Mouse (Mus musculus): ENCODE measurements around the gene Slc35f3. TPM values are rescaled to one million over a fixed set of nuclear protein-coding genes. Genes with fewer than 3 reads are reported as not detected.

Slc35f3 gene
- total and polyA plus RNA-seq, 2 experiments from 2014 or later = 2.1 to 4.6 TPM

GRCm38 (mm10) chr8:126429635-126430034, 131.3 kb downstream of the Slc35f3 start:
- Histone ChIP-seq H3K9me3 (ENCODE audit: low read length) (no peaks in the 10 kb centered on the region), H3K9ac (replicated peaks; ENCODE audit: low read length, poor library complexity, severe bottlenecking) (no peak overlapping the region), H3K4me3 (ENCODE audit: low read depth, low read length) (no peak overlapping the region), H3K4me1 (ENCODE audit: insufficient read depth, low read length) (no peaks in the 10 kb centered on the region), H3K27me3 (ENCODE audit: insufficient read depth, low read length) (no peaks in the 10 kb centered on the region), H3K36me3 (ENCODE audit: insufficient read depth, low read length) (peaks cover 66% of the 10 kb centered on the region), H3K4me2 (ENCODE audit: low read depth, low read length, poor library complexity, severe bottlenecking) (no peak overlapping the region), H3K27ac (ENCODE audit: low read depth, low read length) (no peak overlapping the region)
- ATAC-seq (ENCODE audit: low FRiP score) (no peak), DNase-seq (ENCODE audit: low spot score) (no peak)
- 93% methylated on average over 5 of the region's 5 CpGs for WGBS
- TF ChIP-seq CTCF (IDR thresholded peaks at IDR 0.05) = no peak

- H3K9ac ChIP-seq (replicated peaks; ENCODE audit: low read length, poor library complexity, severe bottlenecking) = no peak overlapping the region
- H3K9me3 ChIP-seq (ENCODE audit: low read length) = no peaks in the 10 kb centered on the region
- no peaks in the 10 kb centered on the region for H3K4me1 ChIP-seq (ENCODE audit: insufficient read depth, low read length)
- H3K27me3 ChIP-seq (ENCODE audit: insufficient read depth, low read length) = no peaks in the 10 kb centered on the region
- H3K4me3 ChIP-seq (ENCODE audit: low read depth, low read length) = no peak overlapping the region
- 80% methylated on average over 7 of the region's 7 CpGs for WGBS
- TF ChIP-seq CTCF (IDR thresholded peaks at IDR 0.05) = peak; percentile 62
- ATAC-seq (ENCODE audit: low FRiP score) = no peak
- peak; percentile 26 for DNase-seq (ENCODE audit: low spot score)
- H3K36me3 ChIP-seq (ENCODE audit: insufficient read depth, low read length) = peaks cover 53% of the 10 kb centered on the region
- no peak overlapping the region for H3K27ac ChIP-seq (ENCODE audit: low read depth, low read length)
- H3K4me2 ChIP-seq (ENCODE audit: low read depth, low read length, poor library complexity, severe bottlenecking) = no peak overlapping the region
Measured at GRCm38 (mm10) chr8:126433827-126434226, 135.5 kb downstream of the Slc35f3 start.

GRCm38 (mm10) chr8:126438937-126439336, 140.6 kb downstream of the Slc35f3 start:
- peak; percentile 61 for TF ChIP-seq CTCF (IDR thresholded peaks at IDR 0.05)
- H3K27ac ChIP-seq (ENCODE audit: low read depth, low read length) = no peak overlapping the region
- no peaks in the 10 kb centered on the region for H3K27me3 ChIP-seq (ENCODE audit: insufficient read depth, low read length)
- H3K4me3 ChIP-seq (ENCODE audit: low read depth, low read length) = no peak overlapping the region
- H3K36me3 ChIP-seq (ENCODE audit: insufficient read depth, low read length) = peaks cover 36% of the 10 kb centered on the region
- H3K9ac ChIP-seq (replicated peaks; ENCODE audit: low read length, poor library complexity, severe bottlenecking) = no peak overlapping the region
- DNase-seq (ENCODE audit: low spot score) (no peak), ATAC-seq (ENCODE audit: low FRiP score) (no peak)
- WGBS = 57% methylated on average over 2 of the region's 2 CpGs
- no peak overlapping the region for H3K4me2 ChIP-seq (ENCODE audit: low read depth, low read length, poor library complexity, severe bottlenecking)
- no peaks in the 10 kb centered on the region for H3K9me3 ChIP-seq (ENCODE audit: low read length)
- H3K4me1 ChIP-seq (ENCODE audit: insufficient read depth, low read length) = no peaks in the 10 kb centered on the region

Other genes starting within 250 kb of the Slc35f3 start
- 11.2 and 22.8 TPM in 2 replicates for gene Coa6, start 124.0 kb downstream of the Slc35f3 start, total RNA-seq (2014; rRNA removed)
- gene Coa6, start 124.0 kb downstream of the Slc35f3 start, polyA plus RNA-seq (2015; fragmentation: Nextera tagmentation; extraction: Ambion mirVana) = 44.9 and 45.1 TPM in 2 replicates
- gene Tarbp1, start 176.5 kb downstream of the Slc35f3 start, total RNA-seq (2014; rRNA removed) = 4.4 and 4.8 TPM in 2 replicates
- 1.2 and 1.3 TPM in 2 replicates for gene Tarbp1, start 176.5 kb downstream of the Slc35f3 start, polyA plus RNA-seq (2015; fragmentation: Nextera tagmentation; extraction: Ambion mirVana)

Data from midbrain, postnatal 0 days (tissue).